Mouse (Mus musculus) erythroblast, embryonic 14.5 days (primary cell): ENCODE results near the gene Kmt2d. TPM values are rescaled to one million over a fixed set of nuclear protein-coding genes. Genes with fewer than 3 reads are reported as not detected.

ENCODE experiments used
- H3K27me3 ChIP-seq: 2 replicates; pipeline ENCODE4 v1.6.1; 2012; ENCODE audit warnings: inconsistent platforms; ENCODE audit not compliant: control insufficient read depth
- H3K36me3 ChIP-seq: 2 replicates; pipeline ENCODE4 v1.6.1; 2012; ENCODE audit warnings: mild to moderate bottlenecking, inconsistent platforms; ENCODE audit not compliant: control insufficient read depth
- H3K4me1 ChIP-seq: 2 replicates; pipeline ENCODE4 v1.6.1; 2012; ENCODE audit warnings: inconsistent platforms; ENCODE audit not compliant: control insufficient read depth
- H3K4me3 ChIP-seq: replicated peaks from 2 replicates; pipeline ENCODE3; 2012; ENCODE audit warnings: moderate library complexity, mild to moderate bottlenecking, inconsistent platforms
- H3K9me3 ChIP-seq: 2 replicates; pipeline ENCODE4 v1.6.1; 2012; ENCODE audit warnings: low read length, inconsistent platforms, mixed read lengths; ENCODE audit not compliant: control insufficient read depth
- GATA1 ChIP-seq: IDR thresholded peaks from 2 replicates; pipeline ENCODE4 v1.6.1; 2012; ENCODE audit warnings: low read length, inconsistent platforms, mixed read lengths
- TAL1 ChIP-seq: IDR thresholded peaks from 3 replicates; pipeline ENCODE4 v1.6.1; 2012; ENCODE audit warnings: low read length, inconsistent platforms, mixed read lengths
- polyA plus RNA-seq: library from polyadenylated mRNA; stranded (reverse); fragments of >175 nt; gene quantifications from 2 replicates; pipeline ENCODE4 v1.2.3, GENCODE M21; 2012

Gene Kmt2d
- polyA plus RNA-seq, 1 experiment = 2.6 TPM

DNA sequence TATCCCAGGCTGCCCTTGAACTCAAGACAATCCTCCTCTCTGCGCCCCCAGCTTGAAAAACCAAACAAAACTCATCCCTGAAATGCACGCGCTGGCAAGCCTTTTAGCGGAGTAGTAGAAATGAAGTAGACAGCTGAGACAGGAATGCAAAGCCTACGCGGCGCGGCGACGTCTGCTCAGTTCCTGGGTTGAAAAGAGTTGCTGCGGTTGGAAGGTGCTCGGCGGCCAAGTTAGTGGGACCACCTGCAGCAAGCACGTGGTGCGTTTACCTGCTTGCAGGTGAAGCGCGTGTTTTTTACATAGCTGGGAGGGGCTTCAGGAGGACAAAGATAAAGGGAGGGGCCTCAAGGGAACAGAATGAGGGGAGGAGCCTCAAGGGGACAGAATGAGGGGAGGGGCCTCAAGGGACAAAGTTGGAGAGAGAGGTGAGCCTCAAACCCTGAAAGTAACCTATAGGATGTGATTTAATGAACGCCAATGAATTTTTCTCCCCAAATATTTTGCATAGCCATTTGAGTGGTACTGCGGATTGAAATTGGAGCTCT is 20.3 kb upstream of the Kmt2d start:
- Histone ChIP-seq H3K4me3 (peak overlapping the region; percentile 12), H3K9me3 (peaks cover 7% of the 10 kb centered on the region; the same call in 1 of the 2 replicates), H3K4me1 (peaks cover 40% of the 10 kb centered on the region), H3K36me3 (no peaks in the 10 kb centered on the region), H3K27me3 (peaks cover 61% of the 10 kb centered on the region)
- TF ChIP-seq GATA1 (no peak), TAL1 (no peak)

DNA sequence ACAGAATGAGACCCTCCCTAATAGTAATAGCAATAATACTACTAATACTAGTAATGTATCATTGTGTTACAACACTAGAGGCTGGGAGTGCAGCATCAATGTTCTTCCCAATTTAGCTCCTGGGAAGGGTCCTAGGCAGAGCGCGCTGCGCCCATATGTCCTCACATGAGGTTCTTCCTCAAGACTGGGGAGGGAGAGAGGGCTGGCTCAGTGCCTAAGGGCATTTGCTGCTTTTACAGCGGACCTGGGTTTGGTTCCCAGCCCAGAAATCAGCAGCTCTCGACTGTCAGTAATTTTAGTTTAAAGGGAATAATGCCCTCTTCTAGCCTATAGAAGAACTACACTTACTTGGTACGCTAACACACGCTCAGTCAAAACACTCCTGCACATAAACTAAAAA is 16.5 kb upstream of the Kmt2d start:
- Histone ChIP-seq H3K4me3 (no peak overlapping the region), H3K9me3 (no peaks in the 10 kb centered on the region), H3K4me1 (peaks cover 14% of the 10 kb centered on the region), H3K27me3 (peaks cover 23% of the 10 kb centered on the region), H3K36me3 (no peaks in the 10 kb centered on the region)
- no peak for TF ChIP-seq GATA1
- TF ChIP-seq TAL1 = no peak

- Histone ChIP-seq H3K9me3 (no peaks in the 10 kb centered on the region), H3K4me3 (no peak overlapping the region), H3K27me3 (peaks cover 16% of the 10 kb centered on the region), H3K4me1 (peaks cover 15% of the 10 kb centered on the region), H3K36me3 (no peaks in the 10 kb centered on the region)
- TF ChIP-seq GATA1 = no peak
- no peak for TF ChIP-seq TAL1
Observed at GRCm38 (mm10) chr15:98886667-98887387, 15.8 kb upstream of the Kmt2d start.

DNA sequence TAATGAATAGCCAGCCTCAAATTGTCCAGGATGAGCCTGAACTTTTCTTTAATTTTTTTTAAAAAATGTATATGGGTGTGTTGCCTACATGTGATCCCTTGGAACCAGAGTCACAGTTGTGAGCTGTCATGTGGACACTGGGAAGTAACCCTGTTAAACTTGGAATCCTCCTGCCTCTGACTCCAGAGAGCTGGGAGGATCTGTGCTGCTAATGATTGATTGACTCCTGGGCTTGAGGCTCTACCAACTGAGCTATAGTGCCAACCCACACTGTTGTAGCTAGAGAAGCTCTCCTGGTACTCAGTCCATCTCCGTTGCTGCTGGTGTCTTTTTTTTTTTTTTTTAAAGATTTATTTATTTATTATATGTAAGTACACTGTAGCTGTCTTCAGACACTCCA is 13.1 kb upstream of the Kmt2d start:
- Histone ChIP-seq H3K36me3 (peaks cover 2% of the 10 kb centered on the region), H3K4me1 (peaks cover 33% of the 10 kb centered on the region), H3K4me3 (no peak overlapping the region), H3K9me3 (no peaks in the 10 kb centered on the region), H3K27me3 (peaks cover 7% of the 10 kb centered on the region; the same call in 1 of the 2 replicates)
- TF ChIP-seq TAL1 = no peak
- no peak for TF ChIP-seq GATA1

DNA sequence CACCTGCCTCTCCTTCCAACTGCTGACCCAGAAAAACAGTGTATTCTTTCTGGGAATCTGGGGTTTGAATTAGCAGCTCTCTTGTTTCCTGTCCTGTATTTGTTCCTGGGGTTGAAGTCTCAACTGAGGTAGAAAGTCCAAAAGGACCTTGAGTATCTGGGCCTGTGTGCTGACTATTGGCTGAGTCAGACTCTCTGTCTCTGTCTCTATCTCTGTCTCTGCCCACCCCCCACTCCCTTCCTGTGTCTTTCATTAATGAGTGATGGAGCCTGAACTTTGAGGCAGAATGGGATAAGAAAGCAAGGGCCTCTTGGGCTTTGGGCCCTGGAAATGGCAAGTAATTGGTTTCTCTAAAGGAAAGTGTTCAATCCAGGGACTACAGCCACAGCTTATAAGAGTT is 12.7 kb upstream of the Kmt2d start:
- TF ChIP-seq GATA1 (no peak), TAL1 (no peak)
- no peaks in the 10 kb centered on the region for H3K9me3 ChIP-seq
- H3K4me3 ChIP-seq = no peak overlapping the region
- H3K4me1 ChIP-seq = peaks cover 33% of the 10 kb centered on the region
- peaks cover 6% of the 10 kb centered on the region; the same call in 1 of the 2 replicates for H3K27me3 ChIP-seq
- peaks cover 2% of the 10 kb centered on the region for H3K36me3 ChIP-seq

DNA sequence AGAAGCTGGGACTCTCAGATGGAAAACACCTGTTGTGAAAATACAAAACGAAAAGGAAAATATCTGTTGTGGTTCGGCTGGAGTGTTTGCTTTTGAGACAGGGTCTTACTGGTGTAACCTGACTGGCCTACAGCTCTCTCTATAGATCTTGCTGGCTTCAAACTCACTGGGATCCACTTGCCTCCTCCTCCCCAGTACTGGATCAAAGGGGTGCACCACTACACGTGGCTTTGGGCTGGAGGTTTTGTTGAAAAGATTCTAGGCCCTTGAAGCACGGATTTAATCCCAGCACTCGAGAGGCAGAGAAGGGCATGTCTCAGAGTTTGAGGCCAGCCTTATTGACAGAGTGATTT is 10.6 kb upstream of the Kmt2d start:
- H3K9me3 ChIP-seq = no peaks in the 10 kb centered on the region
- no peaks in the 10 kb centered on the region for H3K27me3 ChIP-seq
- peaks cover 46% of the 10 kb centered on the region for H3K4me1 ChIP-seq
- peaks cover 5% of the 10 kb centered on the region for H3K36me3 ChIP-seq
- TF ChIP-seq TAL1 (no peak), GATA1 (no peak)
- H3K4me3 ChIP-seq = peak overlapping the region; percentile 86

- no peaks in the 10 kb centered on the region for H3K9me3 ChIP-seq
- H3K27me3 ChIP-seq = no peaks in the 10 kb centered on the region
- H3K4me1 ChIP-seq = peaks cover 46% of the 10 kb centered on the region
- TF ChIP-seq GATA1 = no peak
- TF ChIP-seq TAL1 = no peak
- peaks cover 5% of the 10 kb centered on the region for H3K36me3 ChIP-seq
- peak overlapping the region; percentile 86 for H3K4me3 ChIP-seq
Observed at GRCm38 (mm10) chr15:98880978-98881655, 10.1 kb upstream of the Kmt2d start.

- TF ChIP-seq TAL1 = no peak
- TF ChIP-seq GATA1 = no peak
- peaks cover 5% of the 10 kb centered on the region for H3K36me3 ChIP-seq
- H3K4me1 ChIP-seq = peaks cover 53% of the 10 kb centered on the region
- no peaks in the 10 kb centered on the region for H3K27me3 ChIP-seq
- H3K9me3 ChIP-seq = no peaks in the 10 kb centered on the region
- H3K4me3 ChIP-seq = no peak overlapping the region
Observed at GRCm38 (mm10) chr15:98877331-98877730, 6.3 kb upstream of the Kmt2d start.
